Mouse (Mus musculus) urinary bladder, postnatal 14 days (tissue): ENCODE data around the gene Tsc22d3.
"Not testable (repeated sequence)": the region's sequence is repeated elsewhere in the genome, so short reads cannot be mapped to it uniquely, and the experiment has no call there.

Experiments
- DNase-seq: peaks from one replicate; pipeline ENCODE4 v3.0.0; 2021; ENCODE audit warnings: low spot score

The Tsc22d3 gene

GRCm38 (mm10) chrX:140529074-140529561 lies 71.3 kb downstream of the Tsc22d3 start:
- peak; percentile 56 for DNase-seq

GRCm38 (mm10) chrX:140527231-140527630 lies 73.2 kb downstream of the Tsc22d3 start:
- DNase-seq, result no peak

- no peak for DNase-seq
These were observed 74.2 kb downstream of the Tsc22d3 start for GRCm38 (mm10) chrX:140526253-140526618.

GRCm38 (mm10) chrX:140525604-140526252 lies 74.7 kb downstream of the Tsc22d3 start:
- no peak for DNase-seq

GRCm38 (mm10) chrX:140524231-140524630 lies 76.2 kb downstream of the Tsc22d3 start:
- no peak for DNase-seq

GRCm38 (mm10) chrX:140522071-140522765 lies 78.2 kb downstream of the Tsc22d3 start:
- DNase-seq, result no peak

- peak; percentile 93 for DNase-seq
These were observed 80.0 kb downstream of the Tsc22d3 start for GRCm38 (mm10) chrX:140520146-140521102.

- no peak for DNase-seq
These were observed 82.1 kb downstream of the Tsc22d3 start for GRCm38 (mm10) chrX:140518351-140518750.

- DNase-seq, result peak; percentile 25
These were observed 87.1 kb downstream of the Tsc22d3 start for GRCm38 (mm10) chrX:140513379-140513778.

GRCm38 (mm10) chrX:140511687-140512651 lies 88.5 kb downstream of the Tsc22d3 start:
- DNase-seq, result no peak

GRCm38 (mm10) chrX:140510696-140511429 lies 89.6 kb downstream of the Tsc22d3 start:
- DNase-seq, result peak; percentile 71

- no peak for DNase-seq
These were observed 90.6 kb downstream of the Tsc22d3 start for GRCm38 (mm10) chrX:140509817-140510216.

- not testable (repeated sequence) for DNase-seq
These were observed 91.7 kb downstream of the Tsc22d3 start for GRCm38 (mm10) chrX:140508791-140509190.

GRCm38 (mm10) chrX:140507377-140507776 lies 93.1 kb downstream of the Tsc22d3 start:
- no peak for DNase-seq

- DNase-seq, result no peak
These were observed 93.9 kb downstream of the Tsc22d3 start for GRCm38 (mm10) chrX:140506436-140507180.

GRCm38 (mm10) chrX:140505497-140506238 lies 94.8 kb downstream of the Tsc22d3 start:
- DNase-seq, result peak; percentile 79

GRCm38 (mm10) chrX:140503905-140504304 lies 96.6 kb downstream of the Tsc22d3 start:
- DNase-seq, result peak; percentile 68

GRCm38 (mm10) chrX:140501401-140502301 lies 98.8 kb downstream of the Tsc22d3 start:
- no peak for DNase-seq
